7 mouse cellular contexts compared by ENCODE assay signal in genomic region chr8:110859651-110860501, GRCm38 (mm10). TPM values are rescaled to one million over a fixed set of nuclear protein-coding genes. Genes with fewer than 3 reads are reported as not detected.
DNase-seq lines count a peak whose midpoint lies in the region; ATAC-seq and TF ChIP-seq lines count a peak whose summit lies in the region.

No protein-coding gene starts in this region.

- H3K27me3 ChIP-seq in liver, postnatal 0 days (ENCODE audit: insufficient read depth, low read length): no peaks in the 10 kb centered on the region
- no peaks in the 10 kb centered on the region for H3K27me3 ChIP-seq in MEL (ENCODE audit: control insufficient read depth in 1 of 2, insufficient read depth in 2 of 2, low read length in 2 of 2)
- H3K27me3 ChIP-seq in thymus, adult 2 months (ENCODE audit: control insufficient read depth, insufficient read depth, low read length): no peaks in the 10 kb centered on the region
- no peaks in the 10 kb centered on the region for H3K27me3 ChIP-seq in hindbrain, embryonic 11.5 days (ENCODE audit: control insufficient read depth, insufficient read depth, low read length)

- peak overlapping the region; percentile 13; the same call in 1 of the 2 replicates for H3K4me2 ChIP-seq in liver, postnatal 0 days (ENCODE audit: low read depth, low read length)
- H3K4me2 ChIP-seq in hindbrain, embryonic 11.5 days (replicated peaks; ENCODE audit: low read depth, low read length): no peak overlapping the region

- H3K4me3 ChIP-seq in liver, postnatal 0 days (ENCODE audit: low read depth, low read length): no peak overlapping the region
- no peak overlapping the region for H3K4me3 ChIP-seq in MEL (ENCODE audit: control insufficient read depth in 1 of 2, insufficient read depth in 1 of 2, low read depth in 2 of 2, low read length in 2 of 2)
- no peak overlapping the region for H3K4me3 ChIP-seq in thymus, adult 2 months (ENCODE audit: control insufficient read depth, insufficient read depth, low read length)
- H3K4me3 ChIP-seq in hindbrain, embryonic 11.5 days (ENCODE audit: low read depth, low read length): no peak overlapping the region

- peaks cover 87% of the 10 kb centered on the region for H3K36me3 ChIP-seq in liver, postnatal 0 days (replicated peaks; ENCODE audit: insufficient read depth, low read length)
- peaks cover 0 to 26% of the 10 kb centered on the region in 2 experiments; a peak in 2 of 4 replicates for H3K36me3 ChIP-seq in MEL (ENCODE audit: control insufficient read depth in 1 of 2, insufficient read depth in 2 of 2, low read length in 2 of 2)
- peaks cover 77% of the 10 kb centered on the region for H3K36me3 ChIP-seq in thymus, adult 2 months (ENCODE audit: control insufficient read depth, insufficient read depth, low read length)
- H3K36me3 ChIP-seq in hindbrain, embryonic 11.5 days (ENCODE audit: control insufficient read depth, insufficient read depth, low read length): peaks cover 6% of the 10 kb centered on the region

- no peak overlapping the region for H3K27ac ChIP-seq in liver, postnatal 0 days (ENCODE audit: low read depth)
- no peak overlapping the region for H3K27ac ChIP-seq in MEL (ENCODE audit: control insufficient read depth, low read depth, low read length)
- no peak overlapping the region for H3K27ac ChIP-seq in thymus, adult 2 months (ENCODE audit: control insufficient read depth, insufficient read depth, low read length)
- no peak overlapping the region for H3K27ac ChIP-seq in hindbrain, embryonic 11.5 days (ENCODE audit: low read depth, low read length)

- TF ChIP-seq CTCF in liver, postnatal 0 days (IDR thresholded peaks at IDR 0.05; ENCODE audit: low read depth): peak; percentile 63
- peak; percentile 16 to 68 (median 47); a peak in 4 of 6 replicates for TF ChIP-seq CTCF in MEL (IDR thresholded peaks at IDR 0.05 in 2 of 3, conservative IDR thresholded peaks at IDR 0.05 in 1 of 3; ENCODE audit: control insufficient read depth in 1 of 3, insufficient read depth in 1 of 3, low read depth in 2 of 3, low read length in 3 of 3, poor library complexity in 1 of 3, severe bottlenecking in 1 of 3)
- no peak for TF ChIP-seq CTCF in thymus, adult 2 months (IDR thresholded peaks at IDR 0.05; ENCODE audit: borderline replicate concordance, control insufficient read depth, extremely low read depth, insufficient read depth, low read length, poor library complexity)

- H3K4me1 ChIP-seq in liver, postnatal 0 days (ENCODE audit: insufficient read depth): no peaks in the 10 kb centered on the region
- H3K4me1 ChIP-seq in MEL (ENCODE audit: control insufficient read depth in 1 of 2, insufficient read depth in 2 of 2, low read length in 2 of 2): no peaks in the 10 kb centered on the region
- no peaks in the 10 kb centered on the region for H3K4me1 ChIP-seq in thymus, adult 2 months (replicated peaks; ENCODE audit: control insufficient read depth, insufficient read depth, low read length)
- H3K4me1 ChIP-seq in hindbrain, embryonic 11.5 days (replicated peaks; ENCODE audit: control insufficient read depth, insufficient read depth, low read length): no peaks in the 10 kb centered on the region

- H3K9ac ChIP-seq in liver, postnatal 0 days (replicated peaks): no peak overlapping the region
- H3K9ac ChIP-seq in MEL (ENCODE audit: control insufficient read depth, low read depth, low read length, poor library complexity, severe bottlenecking): no peak overlapping the region
- H3K9ac ChIP-seq in hindbrain, embryonic 11.5 days (ENCODE audit: low read depth, low read length): no peak overlapping the region

- peak; percentile 39 for DNase-seq in liver, postnatal 0 days
- DNase-seq in liver (no peak), MEL (ENCODE audit: low read depth, low spot score) (peak; percentile 50)
- DNase-seq in c-Kit-positive CD71-negative TER-119-negative erythroid progenitor cells, embryonic 14.5 days (ENCODE audit: low read depth): peak; percentile 29
- no peak for DNase-seq in thymus, adult 2 months
- no peak for DNase-seq in hindbrain, embryonic 11.5 days (ENCODE audit: low spot score)

- 72% methylated on average over 7 of the region's 7 CpGs for WGBS in liver, postnatal 0 days (ENCODE audit: insufficient replicate concordance)
- WGBS in thymus, adult 2 months: 43% methylated on average over 7 of the region's 7 CpGs
- 88% methylated on average over 7 of the region's 7 CpGs for WGBS in hindbrain, embryonic 11.5 days

- no peak for ATAC-seq in liver, postnatal 0 days
- peak; percentile 78; the same call in 1 of the 2 replicates for ATAC-seq in megakaryocyte-erythroid progenitor cell, adult 5-6 weeks (replicated peaks; ENCODE audit: low FRiP score, low TSS enrichment, poor library complexity, severe bottlenecking)
- ATAC-seq in hindbrain, embryonic 11.5 days (ENCODE audit: low FRiP score): no peak

- no peak for TF ChIP-seq EP300 in liver, postnatal 0 days (IDR thresholded peaks at IDR 0.05; ENCODE audit: low read depth)
- TF ChIP-seq EP300 in MEL (IDR thresholded peaks at IDR 0.05; ENCODE audit: low read depth in 1 of 2, low read length in 2 of 2): no peak

- TF ChIP-seq RAD21 in MEL (IDR thresholded peaks at IDR 0.05; ENCODE audit: low read depth, low read length): peak; percentile 77

- no peaks in the 10 kb centered on the region for H3K9me3 ChIP-seq in liver, postnatal 0 days (ENCODE audit: low read length)
- H3K9me3 ChIP-seq in MEL (replicated peaks; ENCODE audit: insufficient read depth, low read length): no peaks in the 10 kb centered on the region
- no peaks in the 10 kb centered on the region for H3K9me3 ChIP-seq in hindbrain, embryonic 11.5 days (ENCODE audit: control insufficient read depth, low read length)

- no peaks in the 10 kb centered on the region for H3K79me2 ChIP-seq in MEL (ENCODE audit: control insufficient read depth, insufficient read depth, low read length, poor library complexity)

- no peak for TF ChIP-seq POLR2A in MEL (IDR thresholded peaks at IDR 0.05; ENCODE audit: control insufficient read depth in 1 of 2, insufficient read depth in 1 of 2, low read depth in 1 of 2, low read length in 2 of 2, poor library complexity in 1 of 2)
- no peak for TF ChIP-seq POLR2A in thymus, adult 2 months (IDR thresholded peaks at IDR 0.05; ENCODE audit: control insufficient read depth, extremely low read depth, insufficient read depth, low read length, poor library complexity)

TF ChIP-seq in MEL, 35 proteins besides CTCF, POLR2A, EP300 and RAD21 (continues in another document):
- TF ChIP-seq SMC3 (IDR thresholded peaks at IDR 0.05; ENCODE audit: low read depth, low read length): peak; percentile 76

RNA-seq across cellular contexts. Expression of gene Sf3b3, which starts 13.3 kb away (rescaled TPM):
- 24.9 and 31.2 TPM in 2 replicates for polyA plus RNA-seq in liver, postnatal 0 days (2015; fragmentation: Nextera tagmentation; extraction: Ambion mirVana)
- 150 and 170 TPM in 2 replicates for total RNA-seq in MEL (2012; rRNA removed)
- polyA plus RNA-seq in MEL (2012; ENCODE audit: insufficient read depth in 1 of 2, insufficient read length in 2 of 2, low read depth in 1 of 2, low replicate concordance in 2 of 2, missing spikeins in 1 of 2): 100 to 1,000 TPM; 167 to 224 TPM
- total RNA-seq in megakaryocyte-erythroid progenitor cell, adult 5-6 weeks (2014; fragmentation: Nextera tagmentation): 171 and 229 TPM in 2 replicates
- total RNA-seq in megakaryocyte-erythroid progenitor cell, adult 5-6 weeks (2017): 212 and 223 TPM in 2 replicates
- 78.5 and 82.0 TPM in 2 replicates for polyA plus RNA-seq in thymus, adult 2 months (2012; rRNA removed)
- polyA plus RNA-seq in hindbrain, embryonic 11.5 days (2014; fragmentation: Nextera tagmentation; extraction: Ambion mirVana): 161 and 190 TPM in 2 replicates

RNA-seq across cellular contexts. Expression of gene Cog4, which starts 13.5 kb away (rescaled TPM):
- 22.5 and 22.7 TPM in 2 replicates for polyA plus RNA-seq in liver, postnatal 0 days (2015; fragmentation: Nextera tagmentation; extraction: Ambion mirVana)
- 31.7 and 32.1 TPM in 2 replicates for total RNA-seq in MEL (2012; rRNA removed)
- 10 to 100 TPM in 1 of 2 experiments, not detected in 1; 35.3 TPM for polyA plus RNA-seq in MEL (2012; ENCODE audit: insufficient read depth in 1 of 2, insufficient read length in 2 of 2, low read depth in 1 of 2, low replicate concordance in 2 of 2, missing spikeins in 1 of 2)
- 37.0 and 48.7 TPM in 2 replicates for total RNA-seq in megakaryocyte-erythroid progenitor cell, adult 5-6 weeks (2014; fragmentation: Nextera tagmentation)
- total RNA-seq in megakaryocyte-erythroid progenitor cell, adult 5-6 weeks (2017): 20.6 and 26.1 TPM in 2 replicates
- 34.0 and 38.3 TPM in 2 replicates for polyA plus RNA-seq in thymus, adult 2 months (2012; rRNA removed)
- polyA plus RNA-seq in hindbrain, embryonic 11.5 days (2014; fragmentation: Nextera tagmentation; extraction: Ambion mirVana): 66.9 and 67.6 TPM in 2 replicates

RNA-seq across cellular contexts. Expression of gene Fuk, which starts 42.4 kb away (rescaled TPM):
- 1.9 and 2.2 TPM in 2 replicates for polyA plus RNA-seq in liver, postnatal 0 days (2015; fragmentation: Nextera tagmentation; extraction: Ambion mirVana)
- 8.3 and 9.1 TPM in 2 replicates for total RNA-seq in MEL (2012; rRNA removed)
- 10 to 100 TPM in 1 of 2 experiments, not detected in 1; 10.6 TPM for polyA plus RNA-seq in MEL (2012; ENCODE audit: insufficient read depth in 1 of 2, insufficient read length in 2 of 2, low read depth in 1 of 2, low replicate concordance in 2 of 2, missing spikeins in 1 of 2)
- total RNA-seq in megakaryocyte-erythroid progenitor cell, adult 5-6 weeks (2014; fragmentation: Nextera tagmentation): 5.1 and 10.8 TPM in 2 replicates
- 2.1 and 2.9 TPM in 2 replicates for total RNA-seq in megakaryocyte-erythroid progenitor cell, adult 5-6 weeks (2017)
- polyA plus RNA-seq in thymus, adult 2 months (2012; rRNA removed): 22.1 and 22.4 TPM in 2 replicates
- polyA plus RNA-seq in hindbrain, embryonic 11.5 days (2014; fragmentation: Nextera tagmentation; extraction: Ambion mirVana): 4.5 and 5.0 TPM in 2 replicates

RNA-seq across cellular contexts. Expression of gene Il34, which starts 54.2 kb away (rescaled TPM):
- polyA plus RNA-seq in liver, postnatal 0 days (2015; fragmentation: Nextera tagmentation; extraction: Ambion mirVana): 0.47 and 0.91 TPM in 2 replicates
- 0.12 and 0.26 TPM in 2 replicates for total RNA-seq in MEL (2012; rRNA removed)
- under 1 TPM in 1 of 2 experiments, not detected in 1; 0.18 TPM for polyA plus RNA-seq in MEL (2012; ENCODE audit: insufficient read depth in 1 of 2, insufficient read length in 2 of 2, low read depth in 1 of 2, low replicate concordance in 2 of 2, missing spikeins in 1 of 2)
- total RNA-seq in megakaryocyte-erythroid progenitor cell, adult 5-6 weeks (2014; fragmentation: Nextera tagmentation): not detected in 2 replicates
- total RNA-seq in megakaryocyte-erythroid progenitor cell, adult 5-6 weeks (2017): not detected in 2 replicates
- 23.2 and 29.3 TPM in 2 replicates for polyA plus RNA-seq in thymus, adult 2 months (2012; rRNA removed)
- polyA plus RNA-seq in hindbrain, embryonic 11.5 days (2014; fragmentation: Nextera tagmentation; extraction: Ambion mirVana): 0.19 and 1.4 TPM in 2 replicates

RNA-seq across cellular contexts. Expression of gene St3gal2, which starts 59.8 kb away (rescaled TPM):
- polyA plus RNA-seq in liver, postnatal 0 days (2015; fragmentation: Nextera tagmentation; extraction: Ambion mirVana): 8.1 and 10.1 TPM in 2 replicates
- total RNA-seq in MEL (2012; rRNA removed): 4.0 and 5.2 TPM in 2 replicates
- 10 to 100 TPM in 1 of 2 experiments, not detected in 1; 18.0 TPM for polyA plus RNA-seq in MEL (2012; ENCODE audit: insufficient read depth in 1 of 2, insufficient read length in 2 of 2, low read depth in 1 of 2, low replicate concordance in 2 of 2, missing spikeins in 1 of 2)
- total RNA-seq in megakaryocyte-erythroid progenitor cell, adult 5-6 weeks (2014; fragmentation: Nextera tagmentation): 12.5 and 13.1 TPM in 2 replicates
- 2.0 and 17.0 TPM in 2 replicates for total RNA-seq in megakaryocyte-erythroid progenitor cell, adult 5-6 weeks (2017)
- polyA plus RNA-seq in thymus, adult 2 months (2012; rRNA removed): 21.7 and 22.1 TPM in 2 replicates
- 10.6 and 11.8 TPM in 2 replicates for polyA plus RNA-seq in hindbrain, embryonic 11.5 days (2014; fragmentation: Nextera tagmentation; extraction: Ambion mirVana)

Comparison
In these comparisons a context has a peak if more than half of its experiments do, and no peak if none do; other contexts are left out.
1. DNase-seq: peak in liver, postnatal 0 days (single experiment), MEL (single experiment) and c-Kit-positive CD71-negative TER-119-negative erythroid progenitor cells, embryonic 14.5 days (single experiment); none in liver (single experiment), thymus, adult 2 months (single experiment) and hindbrain, embryonic 11.5 days (single experiment).